Mouse (Mus musculus): Measurements from ENCODE around the gene Cish. TPM values are rescaled to one million over a fixed set of nuclear protein-coding genes. Genes with fewer than 3 reads are reported as not detected.

Cish gene
- total and polyA plus RNA-seq, 2 experiments from 2014 or later, result 62.6 to 149 TPM

GRCm38 (mm10) chr9:107324799-107325561 is 29.2 kb downstream of the Cish start:
- TF ChIP-seq CTCF (IDR thresholded peaks at IDR 0.05; ENCODE audit: low read depth), result no peak
- no peak for TF ChIP-seq EP300 (IDR thresholded peaks at IDR 0.05; ENCODE audit: low read depth)
- no peaks in the 10 kb centered on the region for H3K36me3 ChIP-seq (replicated peaks; ENCODE audit: control insufficient read depth, insufficient read depth, low read length)
- no peak for ATAC-seq (ENCODE audit: insufficient read depth, low read depth)
- WGBS, result 60% methylated on average over 4 of the region's 4 CpGs
- no peak overlapping the region for H3K4me3 ChIP-seq (ENCODE audit: low read depth, low read length)
- peak overlapping the region; percentile 90 for H3K27ac ChIP-seq (ENCODE audit: low read depth)
- peaks cover 43% of the 10 kb centered on the region for H3K4me1 ChIP-seq (ENCODE audit: control insufficient read depth, insufficient read depth)
- no peaks in the 10 kb centered on the region for H3K9me3 ChIP-seq (replicated peaks; ENCODE audit: control insufficient read depth, low read length)
- H3K9ac ChIP-seq (replicated peaks; ENCODE audit: low read depth, low read length), result no peak overlapping the region
- H3K27me3 ChIP-seq (ENCODE audit: control insufficient read depth, insufficient read depth, low read length), result no peaks in the 10 kb centered on the region
- no peak overlapping the region for H3K4me2 ChIP-seq (ENCODE audit: low read depth, low read length)
- no peak for DNase-seq (ENCODE audit: low spot score)

- no peaks in the 10 kb centered on the region for H3K9me3 ChIP-seq (replicated peaks; ENCODE audit: control insufficient read depth, low read length)
- no peak overlapping the region for H3K4me3 ChIP-seq (ENCODE audit: low read depth, low read length)
- H3K4me2 ChIP-seq (ENCODE audit: low read depth, low read length), result no peak overlapping the region
- H3K9ac ChIP-seq (replicated peaks; ENCODE audit: low read depth, low read length), result no peak overlapping the region
- peak overlapping the region; percentile 90 for H3K27ac ChIP-seq (ENCODE audit: low read depth)
- 48% methylated on average over 7 of the region's 7 CpGs for WGBS
- ATAC-seq (ENCODE audit: insufficient read depth, low read depth), result no peak
- DNase-seq (ENCODE audit: low spot score), result peak; percentile 45
- no peaks in the 10 kb centered on the region for H3K27me3 ChIP-seq (ENCODE audit: control insufficient read depth, insufficient read depth, low read length)
- peaks cover 43% of the 10 kb centered on the region for H3K4me1 ChIP-seq (ENCODE audit: control insufficient read depth, insufficient read depth)
- TF ChIP-seq CTCF (IDR thresholded peaks at IDR 0.05; ENCODE audit: low read depth) (no peak), EP300 (IDR thresholded peaks at IDR 0.05; ENCODE audit: low read depth) (no peak)
- H3K36me3 ChIP-seq (replicated peaks; ENCODE audit: control insufficient read depth, insufficient read depth, low read length), result no peaks in the 10 kb centered on the region
Measured at GRCm38 (mm10) chr9:107325904-107326303, 30.1 kb downstream of the Cish start.

- peaks cover 8% of the 10 kb centered on the region for H3K36me3 ChIP-seq (replicated peaks; ENCODE audit: control insufficient read depth, insufficient read depth, low read length)
- H3K9me3 ChIP-seq (replicated peaks; ENCODE audit: control insufficient read depth, low read length), result no peaks in the 10 kb centered on the region
- H3K4me3 ChIP-seq (ENCODE audit: low read depth, low read length), result no peak overlapping the region
- H3K9ac ChIP-seq (replicated peaks; ENCODE audit: low read depth, low read length), result no peak overlapping the region
- no peak for TF ChIP-seq CTCF (IDR thresholded peaks at IDR 0.05; ENCODE audit: low read depth)
- TF ChIP-seq EP300 (IDR thresholded peaks at IDR 0.05; ENCODE audit: low read depth), result no peak
- H3K27ac ChIP-seq (ENCODE audit: low read depth), result no peak overlapping the region
- H3K27me3 ChIP-seq (ENCODE audit: control insufficient read depth, insufficient read depth, low read length), result no peaks in the 10 kb centered on the region
- 75% methylated on average over 16 of the region's 16 CpGs for WGBS
- no peak for ATAC-seq (ENCODE audit: insufficient read depth, low read depth)
- peaks cover 34% of the 10 kb centered on the region for H3K4me1 ChIP-seq (ENCODE audit: control insufficient read depth, insufficient read depth)
- DNase-seq (ENCODE audit: low spot score), result no peak
- H3K4me2 ChIP-seq (ENCODE audit: low read depth, low read length), result no peak overlapping the region
Measured at GRCm38 (mm10) chr9:107327879-107328620, 32.2 kb downstream of the Cish start.

GRCm38 (mm10) chr9:107330791-107331190 is 35.0 kb downstream of the Cish start:
- DNase-seq (ENCODE audit: low spot score) (no peak), ATAC-seq (ENCODE audit: insufficient read depth, low read depth) (no peak)
- Histone ChIP-seq H3K9ac (replicated peaks; ENCODE audit: low read depth, low read length) (no peak overlapping the region), H3K36me3 (replicated peaks; ENCODE audit: control insufficient read depth, insufficient read depth, low read length) (peaks cover 8% of the 10 kb centered on the region), H3K4me3 (ENCODE audit: low read depth, low read length) (no peak overlapping the region), H3K27me3 (ENCODE audit: control insufficient read depth, insufficient read depth, low read length) (no peaks in the 10 kb centered on the region), H3K27ac (ENCODE audit: low read depth) (no peak overlapping the region), H3K4me2 (ENCODE audit: low read depth, low read length) (no peak overlapping the region), H3K9me3 (replicated peaks; ENCODE audit: control insufficient read depth, low read length) (no peaks in the 10 kb centered on the region), H3K4me1 (ENCODE audit: control insufficient read depth, insufficient read depth) (peaks cover 9% of the 10 kb centered on the region)
- WGBS, result 66% methylated on average over 6 of the region's 6 CpGs
- TF ChIP-seq EP300 (IDR thresholded peaks at IDR 0.05; ENCODE audit: low read depth) (no peak), CTCF (IDR thresholded peaks at IDR 0.05; ENCODE audit: low read depth) (no peak)

GRCm38 (mm10) chr9:107333686-107334085 is 37.9 kb downstream of the Cish start:
- H3K9me3 ChIP-seq (replicated peaks; ENCODE audit: control insufficient read depth, low read length), result no peaks in the 10 kb centered on the region
- ATAC-seq (ENCODE audit: insufficient read depth, low read depth), result no peak
- no peak for TF ChIP-seq CTCF (IDR thresholded peaks at IDR 0.05; ENCODE audit: low read depth)
- no peak for TF ChIP-seq EP300 (IDR thresholded peaks at IDR 0.05; ENCODE audit: low read depth)
- no peaks in the 10 kb centered on the region for H3K27me3 ChIP-seq (ENCODE audit: control insufficient read depth, insufficient read depth, low read length)
- no peak overlapping the region for H3K4me3 ChIP-seq (ENCODE audit: low read depth, low read length)
- H3K36me3 ChIP-seq (replicated peaks; ENCODE audit: control insufficient read depth, insufficient read depth, low read length), result peaks cover 8% of the 10 kb centered on the region
- H3K4me1 ChIP-seq (ENCODE audit: control insufficient read depth, insufficient read depth), result peaks cover 6% of the 10 kb centered on the region; the same call in 1 of the 2 replicates
- no peak overlapping the region for H3K9ac ChIP-seq (replicated peaks; ENCODE audit: low read depth, low read length)
- 61% methylated on average over 2 of the region's 2 CpGs for WGBS
- DNase-seq (ENCODE audit: low spot score), result no peak
- H3K4me2 ChIP-seq (ENCODE audit: low read depth, low read length), result no peak overlapping the region
- H3K27ac ChIP-seq (ENCODE audit: low read depth), result no peak overlapping the region
